Mouse (Mus musculus): ENCODE data around the gene Trim2. TPM values are rescaled to one million over a fixed set of nuclear protein-coding genes. Genes with fewer than 3 reads are reported as not detected.

Gene Trim2
- polyA plus RNA-seq, 1 experiment = 22.8 TPM

DNA sequence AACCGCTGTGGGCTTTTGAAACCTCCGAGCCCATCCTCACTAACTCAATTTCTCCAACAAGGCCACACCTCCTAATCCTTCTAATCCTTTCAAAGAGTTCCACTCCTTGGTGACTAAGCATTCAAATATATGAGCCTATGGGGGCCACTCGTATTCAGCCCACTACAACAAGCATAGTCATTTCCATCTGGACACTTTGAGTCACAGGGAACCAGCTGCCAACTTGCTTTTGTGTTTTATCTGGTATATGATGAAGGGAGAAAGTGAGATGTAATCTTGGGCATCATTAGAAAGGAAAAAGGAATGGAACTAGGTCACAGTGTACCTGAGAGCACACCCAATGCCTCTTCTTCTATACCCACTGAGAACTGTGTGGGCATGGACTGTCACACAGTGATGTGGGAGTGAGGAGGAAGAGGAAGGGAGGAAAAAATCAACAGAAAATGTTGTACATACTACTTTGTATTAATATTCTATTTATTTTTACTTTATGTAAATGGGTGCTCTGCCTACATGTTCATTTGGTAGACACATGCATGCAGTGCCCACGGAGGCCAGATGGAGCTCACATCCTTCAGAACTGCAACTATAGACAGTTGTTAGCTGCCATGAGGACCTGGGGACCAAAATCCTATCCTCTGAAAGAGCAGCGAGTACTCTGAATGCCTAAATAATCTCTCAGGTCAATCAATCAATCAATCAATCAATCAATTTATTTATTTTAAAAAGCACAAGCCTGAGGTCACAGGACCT lies 72.8 kb downstream of the Trim2 start:
- no peak for DNase-seq (ENCODE audit: low read depth, low spot score)
- 91% methylated on average over 5 of the region's 5 CpGs for WGBS

DNA sequence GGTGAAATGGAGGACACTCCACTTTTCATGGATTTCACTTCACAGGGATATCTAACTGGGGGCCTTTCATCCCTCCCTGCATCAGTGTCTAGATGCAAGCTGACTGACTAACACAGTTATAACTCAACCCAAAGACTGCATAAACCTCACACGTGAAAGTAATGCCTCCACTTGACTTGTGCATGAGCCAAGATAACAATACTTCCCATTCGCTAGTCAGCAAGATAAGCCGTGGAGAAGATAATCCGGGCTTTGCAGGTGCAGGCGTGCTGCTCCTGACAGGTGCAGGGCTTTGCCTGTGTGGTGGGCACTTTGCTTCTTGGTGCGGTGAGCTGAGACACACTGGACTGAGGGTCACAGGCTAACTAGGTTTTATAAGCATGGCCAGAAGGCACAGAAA lies 74.4 kb downstream of the Trim2 start:
- WGBS = 42% methylated on average over 6 of the region's 6 CpGs
- DNase-seq (ENCODE audit: low read depth, low spot score) = no peak

DNA sequence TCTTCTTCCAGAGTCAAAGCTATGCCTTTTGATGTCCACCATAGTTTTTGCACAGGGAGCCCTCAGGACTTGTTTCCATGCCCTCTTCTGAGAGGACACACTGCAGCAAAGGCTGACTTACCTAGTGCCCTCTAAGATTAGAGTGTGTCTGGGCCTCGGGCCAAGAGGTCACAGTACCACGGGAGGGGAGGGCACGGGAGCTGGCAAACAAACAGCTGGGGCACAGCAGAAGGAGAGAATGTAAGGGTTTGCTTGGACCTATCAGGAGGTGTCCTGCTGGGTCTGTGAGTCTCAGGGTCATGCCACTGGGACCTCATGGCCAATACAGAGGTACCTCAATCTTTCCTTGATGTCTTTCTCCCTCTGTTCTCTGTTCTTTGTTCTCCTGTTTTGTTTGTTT lies 75.7 kb downstream of the Trim2 start:
- WGBS = 12% methylated on average over 3 of the region's 3 CpGs
- DNase-seq (ENCODE audit: low read depth, low spot score) = no peak

DNA sequence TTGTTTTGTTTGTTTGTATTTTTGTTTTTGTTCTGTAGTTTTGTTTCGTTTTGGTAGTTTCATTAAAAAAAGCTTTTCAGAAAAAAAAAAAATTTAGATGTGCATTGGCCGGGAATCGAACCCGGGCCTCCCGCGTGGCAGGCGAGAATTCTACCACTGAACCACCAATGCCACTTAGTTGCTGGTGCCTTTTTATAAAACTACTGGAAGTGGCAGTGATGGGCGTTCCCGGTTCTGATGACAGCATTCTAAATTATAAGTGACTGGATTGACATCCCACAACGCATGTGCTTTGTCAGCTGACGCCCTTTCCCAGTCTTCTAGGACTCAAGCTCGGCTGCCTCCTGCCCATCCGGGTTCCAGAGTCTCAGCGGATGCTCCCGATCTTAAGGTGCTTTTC lies 77.8 kb downstream of the Trim2 start:
- DNase-seq (ENCODE audit: low read depth, low spot score) = no peak
- WGBS = 47% methylated on average over 15 of the region's 15 CpGs

GRCm38 (mm10) chr3:84228203-84228870 lies 78.3 kb downstream of the Trim2 start:
- 3% methylated on average over 18 of the region's 18 CpGs for WGBS
- DNase-seq (ENCODE audit: low read depth, low spot score) = no peak

DNA sequence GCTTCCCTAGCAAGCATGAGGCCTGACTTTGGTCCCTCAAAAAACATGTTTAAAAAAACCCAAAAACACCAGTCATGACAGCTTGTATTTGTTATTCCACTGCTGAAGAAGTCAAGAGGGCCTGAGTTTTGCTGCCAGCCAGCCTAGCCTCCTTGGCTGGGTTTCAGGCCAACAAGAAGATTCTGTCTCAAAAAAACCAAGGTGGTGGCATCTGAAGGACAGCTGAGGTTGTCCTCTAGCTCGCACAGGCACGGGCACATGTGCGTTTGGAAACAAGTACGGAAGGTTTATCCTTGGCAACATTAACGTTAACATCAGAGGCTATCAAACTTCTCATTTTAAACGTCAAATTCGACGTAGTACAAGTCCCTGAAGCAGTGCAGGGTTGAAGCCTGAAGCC lies 79.0 kb downstream of the Trim2 start:
- DNase-seq (ENCODE audit: low read depth, low spot score) = no peak
- WGBS = 62% methylated on average over 8 of the region's 8 CpGs

DNA sequence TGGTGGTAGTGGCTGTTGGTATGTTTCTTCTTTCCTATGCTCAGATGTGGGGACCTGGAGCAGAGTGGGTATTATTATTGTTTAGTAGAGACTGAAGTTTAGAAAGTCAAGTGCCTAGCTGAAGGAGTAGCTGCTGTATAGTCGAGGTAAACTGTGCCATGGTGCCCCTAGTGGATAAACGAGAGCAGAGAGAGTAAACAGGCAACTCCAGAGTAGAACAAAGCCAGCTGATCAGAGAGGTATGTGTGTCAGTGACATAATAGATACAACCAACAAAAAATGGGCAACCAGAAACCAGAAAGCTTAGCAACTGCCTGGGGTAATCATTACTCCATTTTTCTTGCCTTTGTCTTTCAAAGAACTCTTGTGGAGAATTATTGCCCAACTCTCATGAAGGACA lies 81.7 kb downstream of the Trim2 start:
- WGBS = 7% methylated on average over 2 of the region's 2 CpGs
- no peak for DNase-seq (ENCODE audit: low read depth, low spot score)

GRCm38 (mm10) chr3:84220748-84221147 lies 85.9 kb downstream of the Trim2 start:
- 43% methylated on average over 11 of the region's 11 CpGs for WGBS
- DNase-seq (ENCODE audit: low read depth, low spot score) = no peak

DNA sequence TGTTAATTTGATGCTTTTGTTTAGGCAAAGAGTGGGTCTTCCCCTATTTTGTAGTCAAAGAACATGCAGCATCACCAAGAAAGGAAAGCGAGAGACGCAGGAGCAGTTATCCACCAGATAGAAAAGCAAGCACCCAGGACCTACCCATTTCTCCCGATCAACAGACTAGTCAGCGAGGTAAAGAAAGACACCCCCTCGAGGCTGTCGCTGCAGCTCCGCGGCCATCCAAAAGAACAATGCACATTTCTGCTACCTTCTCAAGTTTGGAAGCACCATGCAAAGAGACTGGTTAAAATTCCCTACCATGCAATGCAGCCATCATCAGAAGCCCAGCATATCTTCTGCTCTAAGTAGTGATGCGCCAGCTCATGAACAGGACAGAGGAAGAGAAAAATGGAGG lies 86.4 kb downstream of the Trim2 start:
- no peak for DNase-seq (ENCODE audit: low read depth, low spot score)
- 45% methylated on average over 9 of the region's 9 CpGs for WGBS

DNA sequence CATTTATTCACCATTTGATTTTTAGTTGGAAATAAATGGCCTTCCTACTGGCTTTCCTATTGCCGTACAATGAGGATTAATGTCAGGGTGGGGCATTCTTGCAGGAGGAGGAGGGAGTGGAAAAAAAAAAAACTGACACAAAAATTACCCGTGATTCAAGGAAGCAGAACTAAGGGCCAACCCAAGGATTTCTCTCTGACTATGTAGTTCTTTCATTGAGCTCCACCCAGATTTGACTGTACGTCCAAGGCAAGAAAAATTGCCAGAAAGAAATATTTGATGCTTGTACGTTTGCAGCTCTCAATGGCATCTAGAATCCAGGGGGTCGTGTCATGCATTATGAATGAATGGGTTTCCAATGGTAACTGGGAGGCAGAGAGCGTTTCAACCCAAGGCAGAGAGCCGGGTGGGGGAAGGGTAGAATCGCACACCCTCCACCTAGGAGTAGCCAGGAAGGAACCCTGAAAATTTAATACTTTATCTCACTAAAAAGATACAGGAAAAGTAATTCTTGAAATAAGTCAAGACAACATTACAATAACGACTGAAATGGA lies 86.9 kb downstream of the Trim2 start:
- DNase-seq (ENCODE audit: low read depth, low spot score) = no peak
- 14% methylated on average over 9 of the region's 9 CpGs for WGBS

DNA sequence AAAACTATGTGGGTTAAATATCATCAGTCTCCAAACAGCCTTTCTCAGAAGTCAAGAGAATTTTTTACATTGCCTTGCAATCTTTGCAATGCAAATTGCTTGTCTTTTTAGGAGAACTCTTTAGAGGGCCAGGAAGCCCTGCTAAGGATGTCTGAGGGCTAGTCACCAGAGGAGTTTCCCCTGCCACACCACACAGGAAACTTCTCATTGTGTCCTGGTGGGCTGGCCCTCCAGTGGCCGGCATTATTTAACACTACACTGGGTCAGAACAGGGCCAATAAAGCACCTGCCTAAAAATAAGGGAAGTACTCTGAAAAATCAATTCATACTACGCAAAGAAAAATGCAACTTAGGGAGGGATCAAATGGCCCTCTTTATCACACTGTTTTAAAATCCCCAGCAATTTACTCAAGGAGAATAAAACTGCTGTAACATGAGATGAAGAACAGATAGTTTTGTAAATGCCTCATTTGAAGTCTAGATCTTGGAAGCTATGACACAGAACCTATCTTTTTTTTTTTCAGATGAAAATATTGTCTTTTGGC lies 87.4 kb downstream of the Trim2 start:
- 27% methylated on average over 2 of the region's 2 CpGs for WGBS
- no peak for DNase-seq (ENCODE audit: low read depth, low spot score)

DNA sequence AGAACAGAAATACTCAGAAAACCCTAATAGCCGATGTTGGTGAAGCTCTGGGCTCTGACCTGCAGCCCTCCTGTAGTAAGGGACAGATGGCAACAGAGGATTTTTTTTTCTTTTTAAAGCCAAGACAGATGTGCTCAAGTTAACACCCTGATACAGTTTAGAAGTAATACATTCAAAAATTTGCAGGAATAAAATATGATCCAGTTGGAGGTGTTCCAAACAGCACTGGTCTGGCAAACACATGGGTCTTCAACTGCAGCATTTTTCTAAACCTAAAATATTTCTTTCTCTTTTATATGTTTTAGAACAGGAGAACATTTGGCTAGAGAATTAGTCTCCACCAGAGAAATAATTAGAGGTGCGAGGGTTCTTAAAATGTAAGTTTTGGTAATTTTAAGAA lies 88.2 kb downstream of the Trim2 start:
- WGBS = 80% methylated on average over 2 of the region's 2 CpGs
- no peak for DNase-seq (ENCODE audit: low read depth, low spot score)

DNA sequence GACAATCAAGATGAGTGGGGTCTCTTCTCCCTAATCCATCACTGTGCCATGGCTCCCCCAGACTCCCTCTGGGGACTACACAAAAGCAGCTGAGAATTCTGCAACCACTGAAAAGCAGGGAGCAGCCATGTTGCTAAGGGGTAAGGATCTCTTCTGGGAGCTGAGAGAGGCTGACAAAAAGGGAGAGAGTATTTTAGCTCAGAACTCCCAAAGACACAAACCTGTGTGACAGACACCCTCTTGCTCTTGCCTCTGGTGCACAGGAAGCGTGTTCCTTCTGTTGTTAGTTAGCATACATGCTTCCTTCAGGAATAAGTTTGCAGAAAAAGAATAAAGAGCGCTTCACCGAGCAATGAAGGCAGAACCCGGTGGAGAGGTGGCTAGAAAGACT lies 88.7 kb downstream of the Trim2 start:
- DNase-seq (ENCODE audit: low read depth, low spot score) = no peak
- 69% methylated on average over 4 of the region's 4 CpGs for WGBS

- WGBS = 65% methylated on average over 12 of the region's 12 CpGs
- DNase-seq (ENCODE audit: low read depth, low spot score) = no peak
Observed at GRCm38 (mm10) chr3:84217118-84217960, 89.3 kb downstream of the Trim2 start.

GRCm38 (mm10) chr3:84215743-84216360 lies 90.8 kb downstream of the Trim2 start:
- no peak for DNase-seq (ENCODE audit: low read depth, low spot score)
- 27% methylated on average over 15 of the region's 15 CpGs for WGBS

- DNase-seq (ENCODE audit: low read depth, low spot score) = no peak
- 35% methylated on average over 9 of the region's 9 CpGs for WGBS
Observed at GRCm38 (mm10) chr3:84215253-84215652, 91.4 kb downstream of the Trim2 start.

DNA sequence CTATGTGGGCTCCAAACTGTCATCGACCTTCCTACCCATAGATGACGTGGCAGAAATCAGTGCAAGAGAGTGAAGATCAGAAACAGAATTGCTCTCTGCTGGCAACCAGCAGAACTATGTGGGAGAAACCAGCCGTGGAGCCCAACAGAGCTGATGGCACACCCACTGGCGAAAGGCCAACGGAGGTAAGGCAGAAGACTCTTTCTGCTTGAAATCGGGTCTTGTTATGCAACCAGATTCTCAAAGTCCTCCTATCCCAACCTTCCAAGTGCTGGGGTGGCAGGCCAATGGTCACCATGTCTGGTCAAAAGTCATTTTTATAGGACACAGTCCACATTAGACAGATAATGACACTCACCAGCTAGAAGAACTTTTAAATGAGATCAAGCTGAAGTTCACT lies 92.2 kb downstream of the Trim2 start:
- WGBS = 40% methylated on average over 6 of the region's 6 CpGs

DNA sequence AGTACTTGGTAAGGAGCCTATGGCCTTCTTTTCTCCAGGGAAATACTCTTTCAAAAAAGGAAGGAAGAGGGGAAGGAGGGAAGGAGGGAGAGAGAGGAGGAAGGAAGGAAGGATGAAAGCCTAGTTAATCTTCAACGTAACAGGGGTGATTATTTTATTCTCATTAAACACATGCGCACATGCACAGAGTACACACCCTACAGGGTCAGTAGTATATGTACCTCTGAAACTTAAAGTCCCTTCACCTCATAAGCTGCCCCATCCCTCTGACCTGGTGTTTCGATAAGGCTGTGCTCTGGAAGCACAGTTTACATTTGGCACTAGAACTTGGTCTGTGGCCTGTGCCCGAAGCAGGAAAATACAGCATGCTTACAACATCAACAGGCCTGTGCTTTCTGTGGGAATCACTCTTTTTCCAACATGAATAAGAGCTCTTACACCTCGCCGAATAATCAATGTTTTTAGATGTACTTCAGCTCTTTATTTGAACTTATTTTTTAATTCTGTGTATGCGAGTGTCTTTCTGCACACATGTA lies 95.3 kb downstream of the Trim2 start:
- WGBS = 31% methylated on average over 7 of the region's 7 CpGs
- DNase-seq (ENCODE audit: low read depth, low spot score) = no peak

More for the DNA sequence above, 92.2 kb downstream of the Trim2 start:
- no peak for DNase-seq (ENCODE audit: low read depth, low spot score)

DNA sequence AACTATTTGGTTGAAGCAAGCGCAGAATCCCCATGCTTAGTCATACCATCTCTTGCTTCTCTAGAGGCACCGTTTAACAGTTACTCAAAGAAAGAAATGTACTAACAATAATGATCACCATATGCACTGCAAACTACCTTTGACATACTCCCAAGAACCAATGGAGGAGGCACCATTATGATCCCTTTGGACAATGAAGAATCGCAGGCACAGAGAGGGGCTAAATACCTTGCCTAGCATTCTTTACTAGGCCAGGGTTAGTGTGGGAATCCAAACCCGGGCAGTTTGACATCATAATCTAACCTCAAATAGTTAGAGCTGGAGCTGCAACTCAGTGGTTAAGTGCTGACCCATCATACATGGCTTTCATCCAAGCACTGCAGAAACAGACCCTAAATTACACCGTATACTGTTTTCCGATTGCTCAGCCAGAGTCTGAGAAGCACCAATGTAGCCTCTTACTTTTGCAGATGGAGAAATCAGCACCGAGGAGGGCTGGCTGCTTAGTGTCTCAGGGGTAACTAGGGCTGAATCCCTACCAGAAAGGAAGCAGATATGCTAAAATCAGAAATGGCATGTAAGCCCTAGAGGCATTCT lies 97.7 kb downstream of the Trim2 start:
- no peak for DNase-seq (ENCODE audit: low read depth, low spot score)
- WGBS = 71% methylated on average over 7 of the region's 7 CpGs

Measured in large intestine, adult 2 months (tissue).